In the genomic region with DNA sequence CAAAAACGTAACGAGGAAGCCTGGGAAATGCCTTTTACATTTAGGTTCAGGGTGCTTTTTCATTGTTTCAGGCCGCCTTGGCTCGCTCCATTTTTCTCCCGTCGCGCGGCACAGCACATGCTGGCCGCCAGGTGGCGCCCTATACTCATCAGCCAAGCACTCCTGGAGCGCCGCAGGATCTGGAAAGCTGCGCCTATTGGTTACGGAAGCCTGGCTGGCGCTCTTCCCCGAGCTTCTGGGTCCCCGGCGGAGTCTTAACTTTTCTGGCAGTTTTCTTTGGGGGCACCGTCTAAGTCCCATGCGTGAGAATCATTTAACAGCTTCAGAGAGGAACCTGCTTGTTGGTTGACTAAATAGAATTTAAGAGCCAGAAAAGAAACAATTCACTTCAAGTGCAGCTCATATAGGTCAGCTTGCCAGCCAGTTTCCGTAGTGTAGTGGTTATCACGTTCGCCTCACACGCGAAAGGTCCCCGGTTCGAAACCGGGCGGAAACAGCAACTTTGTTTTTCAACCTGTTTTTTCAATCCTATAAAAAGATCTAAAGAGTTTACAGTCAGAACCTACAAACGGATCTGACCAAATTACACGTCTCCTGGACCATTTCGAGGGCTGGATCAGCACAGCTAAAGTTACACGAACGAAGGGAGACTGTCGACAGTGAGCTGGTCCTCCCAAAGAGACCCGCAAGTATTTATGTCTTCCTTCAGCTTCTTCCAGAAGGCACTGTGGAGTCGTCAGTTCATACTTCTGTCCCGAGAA, we compare ENCODE assay signal across 8 mouse cellular contexts. TPM values are rescaled to one million over a fixed set of nuclear protein-coding genes. Genes with fewer than 3 reads are reported as not detected.
A peak's percentile ranks its signal among the peaks of the same experiment; 100 is the strongest.
DNase-seq lines count a peak whose midpoint lies in the region; ATAC-seq lines count a peak whose summit lies in the region.

No protein-coding gene starts in this region.

- ATAC-seq in heart, embryonic 15.5 days (replicated peaks; ENCODE audit: insufficient number of reproducible peaks, insufficient read depth, low FRiP score, low read depth) = peak; percentile 91
- peak; percentile 85 for ATAC-seq in liver, embryonic 12.5 days

- no peaks in the 10 kb centered on the region for H3K36me3 ChIP-seq in forebrain, embryonic 10.5 days (replicated peaks)
- H3K36me3 ChIP-seq in heart, embryonic 15.5 days = no peaks in the 10 kb centered on the region
- no peaks in the 10 kb centered on the region for H3K36me3 ChIP-seq in liver, embryonic 12.5 days
- no peaks in the 10 kb centered on the region for H3K36me3 ChIP-seq in splenic B cell, adult 2 months (ENCODE audit: control insufficient read depth, insufficient read depth, low read length, poor library complexity, severe bottlenecking)

- H3K9me3 ChIP-seq in forebrain, embryonic 10.5 days = no peaks in the 10 kb centered on the region
- H3K9me3 ChIP-seq in heart, embryonic 15.5 days (replicated peaks) = no peaks in the 10 kb centered on the region
- no peaks in the 10 kb centered on the region for H3K9me3 ChIP-seq in liver, embryonic 12.5 days (replicated peaks)

- peak overlapping the region; percentile 85 for H3K27ac ChIP-seq in forebrain, embryonic 10.5 days
- peak overlapping the region; percentile 80 for H3K27ac ChIP-seq in heart, embryonic 15.5 days
- H3K27ac ChIP-seq in liver, embryonic 12.5 days = peak overlapping the region; percentile 84

- peak overlapping the region; percentile 61 for H3K4me3 ChIP-seq in forebrain, embryonic 10.5 days
- peak overlapping the region; percentile 74 for H3K4me3 ChIP-seq in heart, embryonic 15.5 days
- peak overlapping the region; percentile 68 for H3K4me3 ChIP-seq in liver, embryonic 12.5 days

- under 1% methylated on average over 38 of the region's 38 CpGs for WGBS in forebrain, embryonic 10.5 days
- WGBS in heart, embryonic 15.5 days = under 1% methylated on average over 38 of the region's 38 CpGs
- WGBS in liver, embryonic 12.5 days (ENCODE audit: insufficient replicate concordance) = under 1% methylated on average over 38 of the region's 38 CpGs

- H3K9ac ChIP-seq in heart, embryonic 15.5 days = peak overlapping the region; percentile 60
- H3K9ac ChIP-seq in liver, embryonic 12.5 days = peak overlapping the region; percentile 74

- H3K4me1 ChIP-seq in forebrain, embryonic 10.5 days = peaks cover 30% of the 10 kb centered on the region
- H3K4me1 ChIP-seq in heart, embryonic 15.5 days (replicated peaks) = peaks cover 8% of the 10 kb centered on the region
- H3K4me1 ChIP-seq in liver, embryonic 12.5 days = peaks cover 58% of the 10 kb centered on the region

- H3K27me3 ChIP-seq in forebrain, embryonic 10.5 days (ENCODE audit: poor library complexity, severe bottlenecking) = 0 out of 2 replicates have a peak, but pooled peaks cover 11% of the 10 kb centered on the region
- H3K27me3 ChIP-seq in heart, embryonic 15.5 days = no peaks in the 10 kb centered on the region
- no peaks in the 10 kb centered on the region for H3K27me3 ChIP-seq in liver, embryonic 12.5 days (replicated peaks)
- no peaks in the 10 kb centered on the region for H3K27me3 ChIP-seq in splenic B cell, adult 2 months (ENCODE audit: control insufficient read depth, insufficient read depth, low read length, poor library complexity, severe bottlenecking)

- DNase-seq in CD8-positive naive resting alpha-beta T cell, adult 2 months (ENCODE audit: low read depth in 2 of 2, low spot score in 2 of 2) = peak; percentile 93
- peak; percentile 85 for DNase-seq in c-Kit-positive CD71-negative TER-119-negative erythroid progenitor cells, embryonic 14.5 days (ENCODE audit: low read depth)
- peak; percentile 93 for DNase-seq in forebrain, embryonic 10.5 days (ENCODE audit: extremely low spot score, low spot score)
- peak; percentile 95 for DNase-seq in kidney, postnatal 14 days
- DNase-seq in naive thymus-derived CD4-positive, alpha-beta T cell, adult 2 months (ENCODE audit: low read depth) = peak; percentile 99
- peak; percentile 97 for DNase-seq in splenic B cell, adult 2 months (ENCODE audit: low read depth, low spot score)

- H3K4me2 ChIP-seq in heart, embryonic 15.5 days = peak overlapping the region; percentile 73
- peak overlapping the region; percentile 82 for H3K4me2 ChIP-seq in liver, embryonic 12.5 days

RNA-seq across cellular contexts. Expression of gene Cfap126, which starts 2.5 kb away (rescaled TPM):
- 2.2 and 2.8 TPM in 2 replicates for polyA plus RNA-seq in forebrain, embryonic 10.5 days (2016; fragmentation: Nextera tagmentation; extraction: Ambion mirVana)
- polyA plus RNA-seq in heart, embryonic 15.5 days (2015; fragmentation: Nextera tagmentation; extraction: Ambion mirVana) = 2.7 and 3.5 TPM in 2 replicates
- polyA plus RNA-seq in liver, embryonic 12.5 days (2016; fragmentation: Nextera tagmentation; extraction: Ambion mirVana) = 2.1 and 2.3 TPM in 2 replicates

RNA-seq across cellular contexts. Expression of gene Sdhc, which starts 39.2 kb away (rescaled TPM):
- 266 and 273 TPM in 2 replicates for polyA plus RNA-seq in forebrain, embryonic 10.5 days (2016; fragmentation: Nextera tagmentation; extraction: Ambion mirVana)
- 525 and 563 TPM in 2 replicates for polyA plus RNA-seq in heart, embryonic 15.5 days (2015; fragmentation: Nextera tagmentation; extraction: Ambion mirVana)
- polyA plus RNA-seq in liver, embryonic 12.5 days (2016; fragmentation: Nextera tagmentation; extraction: Ambion mirVana) = 140 and 155 TPM in 2 replicates

RNA-seq across cellular contexts. Expression of gene Mpz, which starts 39.3 kb away (rescaled TPM):
- 0.16 and 0.22 TPM in 2 replicates for polyA plus RNA-seq in forebrain, embryonic 10.5 days (2016; fragmentation: Nextera tagmentation; extraction: Ambion mirVana)
- 0.63 and 1.7 TPM in 2 replicates for polyA plus RNA-seq in heart, embryonic 15.5 days (2015; fragmentation: Nextera tagmentation; extraction: Ambion mirVana)
- 0.10 and 0.18 TPM in 2 replicates for polyA plus RNA-seq in liver, embryonic 12.5 days (2016; fragmentation: Nextera tagmentation; extraction: Ambion mirVana)

RNA-seq across cellular contexts. Expression of gene Fcgr3, which starts 46.5 kb away (rescaled TPM):
- 3.2 and 4.5 TPM in 2 replicates for polyA plus RNA-seq in forebrain, embryonic 10.5 days (2016; fragmentation: Nextera tagmentation; extraction: Ambion mirVana)
- polyA plus RNA-seq in heart, embryonic 15.5 days (2015; fragmentation: Nextera tagmentation; extraction: Ambion mirVana) = 10.4 and 11.9 TPM in 2 replicates
- 16.1 and 17.0 TPM in 2 replicates for polyA plus RNA-seq in liver, embryonic 12.5 days (2016; fragmentation: Nextera tagmentation; extraction: Ambion mirVana)

Comparison
In these comparisons a context has a peak if more than half of its experiments do, and no peak if none do; other contexts are left out.
1. Peak in every context shown above with its lines: DNase-seq, ATAC-seq, H3K4me3 ChIP-seq and H3K27ac ChIP-seq.